Mouse (Mus musculus) CD4-positive, CD25-positive, alpha-beta regulatory T cell, adult 9 weeks (primary cell): ENCODE data around the gene Ccdc14. TPM values are rescaled to one million over a fixed set of nuclear protein-coding genes. Genes with fewer than 3 reads are reported as not detected.

Experiments
- polyA plus RNA-seq: library from polyadenylated mRNA; unstranded; fragments of 100-300 nt; shearing (Covaris generic); gene quantifications from one replicate; pipeline ENCODE4 v1.2.1, GENCODE M21; 2017

The Ccdc14 gene
- polyA plus RNA-seq: 3.4 TPM

DNA sequence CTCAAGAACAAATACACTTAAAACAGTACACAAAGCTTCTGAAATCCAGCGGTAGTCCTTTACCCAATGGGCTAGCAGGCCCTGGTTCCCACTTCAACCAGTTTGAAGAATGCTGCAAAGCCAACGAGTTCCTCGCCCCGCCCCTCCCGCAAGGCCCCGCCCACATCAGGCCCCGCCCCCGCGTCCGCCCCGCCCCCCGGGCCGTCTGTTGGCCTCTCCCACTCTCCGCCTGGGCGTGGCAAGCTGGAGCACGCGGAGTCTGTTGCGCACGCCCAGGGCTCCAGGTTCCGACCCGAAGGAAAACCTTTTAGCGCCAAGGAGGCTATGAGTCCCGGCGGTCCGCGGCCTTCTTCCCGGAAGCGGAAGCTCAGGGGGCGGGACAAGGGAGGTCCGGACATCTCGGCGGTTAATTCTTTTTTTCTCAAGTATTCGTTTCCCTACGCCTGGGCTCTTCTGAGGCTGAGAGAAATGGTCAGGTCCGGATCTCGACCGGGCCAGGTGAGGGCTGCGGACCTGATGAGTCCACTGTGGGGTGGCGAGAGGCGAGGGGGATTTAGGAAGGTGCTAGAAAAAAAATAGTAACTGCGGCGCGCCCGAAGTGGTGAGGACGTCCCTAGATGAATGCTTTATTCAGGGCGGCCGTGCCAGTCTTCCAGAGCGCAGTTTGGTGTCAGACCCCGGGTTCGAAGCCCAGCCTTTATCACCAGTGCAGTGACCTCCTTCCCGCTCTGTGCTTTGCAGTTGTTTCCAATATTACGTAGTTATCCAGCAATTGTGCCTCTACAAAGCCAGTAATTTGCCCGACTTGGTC lies at the start of gene Ccdc14:
Ccdc14 (plus strand) TSS at position 283 of the 811 bp plus-strand sequence.

DNA sequence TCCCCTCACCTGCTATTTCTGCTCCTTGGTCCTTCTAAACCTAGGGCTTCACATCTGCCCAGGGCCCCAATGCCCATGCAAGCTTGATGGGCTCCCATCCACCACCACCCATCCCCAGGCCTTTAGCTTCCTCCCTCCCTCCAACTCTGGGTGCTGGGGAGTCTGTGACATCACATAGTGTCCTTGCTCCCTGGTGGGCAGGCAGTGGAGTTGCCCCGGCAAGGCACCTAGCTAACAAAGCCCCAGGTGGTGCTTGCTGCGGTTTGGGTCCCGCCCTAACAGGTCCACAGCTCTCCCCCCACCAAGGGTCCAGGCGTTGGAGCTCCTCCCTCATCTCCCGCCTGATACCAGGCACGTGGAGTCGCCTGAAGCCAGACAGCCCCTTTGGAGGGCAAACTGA lies 40.8 kb upstream of the Ccdc14 start, which contains the start of gene Ropn1:
Ropn1 (plus strand) TSS at position 301 of the 400 bp plus-strand sequence.

DNA sequence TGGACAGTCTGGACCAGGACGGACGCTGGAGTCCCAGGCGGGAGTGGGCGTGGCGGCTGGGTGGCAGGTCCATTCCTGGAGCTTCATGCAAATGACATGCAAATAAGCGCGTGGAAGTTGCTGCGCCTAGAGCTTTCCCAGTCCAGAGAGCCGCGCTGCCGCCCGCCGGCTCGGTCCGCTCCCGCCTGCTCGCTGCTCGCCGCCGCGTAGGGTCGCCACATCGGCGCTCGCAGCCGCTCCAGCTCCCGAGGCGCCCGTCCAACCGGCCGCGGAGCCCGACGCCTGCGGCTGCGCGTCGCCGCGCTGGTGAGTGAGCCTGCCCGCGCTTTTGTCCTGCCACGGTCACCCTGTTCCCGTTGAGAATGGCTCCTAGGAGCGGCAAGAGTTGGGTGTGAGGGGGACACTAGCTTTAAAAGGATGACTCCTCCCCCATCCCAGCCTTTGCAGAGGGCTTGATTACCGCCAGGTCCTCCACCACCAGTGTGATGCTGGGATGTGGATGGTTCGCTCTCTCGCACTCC lies 54.7 kb downstream of the Ccdc14 start, which contains the start of gene Mylk:
Mylk (plus strand) TSS at position 146 of the 521 bp plus-strand sequence.

Other genes with a start within 250 kb of the Ccdc14 start
- gene Kalrn, start 117.1 kb upstream of the Ccdc14 start, polyA plus RNA-seq: 0.27 TPM
- gene Ropn1, start 40.7 kb upstream of the Ccdc14 start, polyA plus RNA-seq: not detected
- not detected for gene Mylk, start 54.6 kb downstream of the Ccdc14 start, polyA plus RNA-seq